Mouse (Mus musculus): ENCODE results near the gene Ddx27.

DNA sequence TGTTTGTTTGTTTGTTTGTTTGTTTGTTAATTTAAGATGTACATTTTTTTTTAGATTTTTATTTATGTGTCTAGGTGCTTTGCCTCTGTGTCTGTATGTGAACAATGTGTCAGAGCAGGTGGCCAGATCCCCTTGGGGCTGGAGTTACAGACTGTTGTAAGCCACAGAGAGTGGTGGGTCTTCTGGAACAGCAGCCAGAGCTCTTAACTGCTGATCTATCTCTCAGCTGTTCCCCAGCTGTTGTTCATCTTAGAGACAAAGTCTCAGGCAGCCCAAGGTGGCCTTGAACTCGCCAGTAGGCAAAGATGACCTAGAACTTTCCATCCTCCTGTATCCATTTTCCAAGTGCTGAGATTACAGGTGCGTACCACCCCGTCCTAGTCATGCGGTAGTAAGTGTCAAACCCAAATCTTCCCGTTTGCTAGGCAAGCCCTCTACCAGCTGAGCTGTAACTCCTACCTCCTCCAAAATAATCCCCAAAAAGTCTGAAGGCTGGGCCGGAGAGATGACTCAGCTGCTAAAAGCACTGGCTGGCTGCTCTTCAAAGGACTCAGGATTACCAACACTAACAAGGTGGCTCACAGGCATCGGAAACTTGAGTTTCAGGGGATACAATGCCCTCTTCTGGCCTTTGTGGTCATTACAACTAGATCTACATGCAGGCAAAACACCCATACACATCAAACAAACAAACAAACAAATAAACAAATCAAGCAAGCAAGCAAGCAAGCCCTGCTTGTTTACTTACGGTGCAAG lies 10.7 kb upstream of the Ddx27 start:
- TF ChIP-seq TAL1 (IDR thresholded peaks at IDR 0.05; ENCODE audit: low read length), result no peak
- no peak for TF ChIP-seq GATA1 (IDR thresholded peaks at IDR 0.05; ENCODE audit: low read length)
